Mouse (Mus musculus) cerebellum, postnatal 14 days (tissue): ENCODE measurements at regions not wholly inside any gene's neighbourhood (a gene's known extent, or its start where the extent isn't known, plus 50 kb on each side); places are given as distances from the start of the nearest gene placed in this dataset.

Source experiments
- DNase-seq, 2 experiments: peaks; one replicate each; pipeline ENCODE4 v3.0.0; 2021; ENCODE audit warnings: mixed read lengths in 2 of 2

DNA sequence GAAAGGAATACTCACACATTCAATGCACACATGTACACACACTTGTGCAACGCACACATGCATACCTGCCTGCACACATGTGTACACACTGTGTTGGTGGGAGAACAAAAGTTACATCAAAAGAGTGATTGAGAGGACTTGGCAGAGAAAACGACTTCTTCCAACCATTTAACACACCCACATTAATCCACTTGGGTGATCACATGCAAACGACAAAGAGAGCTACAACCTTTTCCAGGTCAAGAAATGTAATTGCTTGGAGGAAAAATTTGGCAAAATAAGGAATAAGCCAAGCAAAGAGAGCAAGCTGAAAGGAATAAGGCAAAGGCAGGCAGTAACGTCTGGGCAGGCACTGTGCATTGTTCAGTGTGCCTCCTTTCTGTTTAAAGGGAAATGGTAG is 67.3 kb downstream of the C1d start:
- DNase-seq, result no peak

DNA sequence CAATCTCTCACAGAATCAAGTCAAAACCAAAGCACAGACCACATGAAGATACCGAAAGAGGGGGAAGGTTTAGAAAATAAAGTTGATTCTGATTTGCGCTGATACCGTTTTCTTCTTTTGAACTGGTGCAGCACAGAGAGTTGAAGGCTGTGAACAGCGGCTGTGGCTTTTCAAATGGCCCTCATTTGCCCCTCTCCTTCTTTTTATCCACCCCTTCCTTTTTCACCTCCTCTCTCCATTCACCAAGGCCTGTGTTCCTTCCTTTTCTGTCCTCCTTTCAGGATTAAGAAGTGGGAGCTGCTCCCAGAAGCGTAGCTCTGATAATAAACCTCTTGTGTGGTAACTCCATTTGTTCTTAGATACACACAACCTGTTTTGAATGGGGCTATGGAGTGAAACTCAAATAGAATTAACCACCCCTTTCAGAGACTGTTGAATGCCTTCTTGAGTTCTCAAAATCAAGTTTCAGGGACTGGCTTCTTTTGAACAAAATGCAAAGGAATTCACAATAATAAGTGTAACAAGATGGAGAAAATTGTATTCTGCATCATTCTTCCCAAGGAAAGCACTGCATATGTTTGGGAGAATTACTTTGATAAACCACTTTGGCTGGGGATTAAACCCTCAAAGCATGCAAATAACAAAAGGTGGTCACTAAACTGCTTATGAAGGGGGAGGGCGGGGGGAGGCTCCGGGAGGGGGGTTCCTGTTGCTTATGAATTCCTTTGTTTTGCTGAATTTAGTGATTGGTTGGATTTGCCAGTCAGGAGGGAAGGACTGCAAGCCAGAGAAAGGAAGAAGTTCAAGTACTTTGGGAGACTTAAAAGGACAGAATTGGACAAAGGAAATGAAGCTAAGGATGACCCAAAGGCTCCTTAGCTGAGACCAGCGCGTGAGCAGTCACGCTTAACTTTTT is 68.6 kb downstream of the C1d start:
- DNase-seq, result no peak

DNA sequence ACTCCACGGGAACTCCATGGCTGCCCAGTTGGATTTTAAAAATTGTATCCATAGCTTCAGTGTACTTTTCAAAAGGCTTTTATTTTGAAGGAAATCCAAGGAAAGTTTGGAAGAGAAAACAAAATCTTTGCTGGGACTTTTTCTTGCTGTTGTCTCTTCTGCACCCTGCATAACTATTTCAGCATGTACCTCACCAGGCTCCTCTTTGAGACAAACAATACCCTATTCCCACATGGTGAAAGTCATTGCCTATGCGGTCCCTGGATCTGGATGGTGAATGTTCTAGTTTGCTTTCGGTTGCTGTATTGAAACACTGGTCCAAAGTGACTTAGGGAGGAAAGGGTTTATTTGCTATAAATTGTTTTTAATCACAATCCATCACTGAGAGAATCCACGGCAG is 69.3 kb downstream of the C1d start:
- DNase-seq, result no peak

DNA sequence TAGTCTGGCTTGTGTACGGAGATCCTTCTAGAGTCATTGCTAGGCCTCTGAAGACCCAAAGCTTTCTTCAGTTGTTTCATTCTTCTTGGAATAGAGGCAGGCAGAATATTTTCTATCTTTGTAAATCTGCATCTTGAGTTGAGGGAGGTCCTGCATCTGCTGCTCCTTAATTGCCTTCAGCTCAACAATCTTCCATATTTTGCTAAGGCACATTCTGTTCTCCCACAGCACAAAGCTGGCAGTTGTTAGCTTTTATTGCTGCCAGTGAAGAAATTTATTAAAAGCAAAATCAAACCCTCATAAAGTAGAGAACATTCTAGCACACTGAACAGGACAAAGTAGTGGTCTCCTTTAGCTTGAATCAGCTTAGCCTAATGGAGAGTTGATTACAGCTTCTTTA is 94.1 kb downstream of the C1d start:
- peak in 1 of 2 experiments; percentile 7 for DNase-seq

DNA sequence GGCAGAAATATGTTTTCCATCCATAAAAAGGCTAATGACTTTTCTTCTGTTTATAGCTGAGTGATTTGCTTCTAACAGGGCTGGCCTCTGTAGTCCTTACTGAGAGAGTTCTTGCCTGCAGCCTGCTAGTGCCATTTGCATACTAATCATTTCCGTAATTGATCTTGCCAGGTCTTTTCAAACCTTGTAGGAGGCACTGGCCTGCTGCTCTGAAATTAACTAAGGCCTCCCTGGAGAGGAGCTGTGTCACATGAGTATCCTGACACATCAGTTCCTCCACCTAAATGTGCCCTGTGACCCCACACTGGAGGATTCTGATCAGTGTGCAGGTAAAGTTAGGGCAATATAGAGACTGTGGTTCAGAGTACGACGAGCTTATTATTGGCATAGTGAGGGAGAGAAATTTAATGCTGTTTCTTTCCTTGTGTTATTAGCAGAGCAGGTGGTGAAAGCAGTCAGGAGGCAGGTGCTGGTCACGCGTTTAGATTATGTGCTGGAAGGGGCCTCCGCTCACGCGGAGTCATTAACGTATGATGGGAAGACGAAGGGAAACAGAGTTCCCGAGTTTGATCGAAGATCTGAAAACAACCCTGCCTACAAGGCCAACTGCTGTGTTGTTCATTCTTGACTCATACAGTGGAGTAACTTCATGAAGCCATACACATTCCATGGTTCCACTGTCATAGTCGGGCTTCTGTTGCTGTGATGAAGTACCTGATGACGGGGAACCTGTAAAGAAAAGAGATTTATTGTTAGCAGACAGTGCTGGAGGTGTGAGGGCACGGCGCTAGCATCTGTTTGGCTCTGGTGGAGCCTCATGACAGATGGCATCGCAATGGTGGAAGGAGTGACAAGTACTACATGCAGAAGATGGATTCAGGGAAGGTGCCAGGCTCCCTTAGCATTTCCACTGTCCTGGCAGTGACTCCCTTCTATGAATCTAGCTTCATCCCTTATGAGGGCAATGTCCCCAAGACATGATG is 95.1 kb downstream of the C1d start:
- DNase-seq, result peak; percentile 49 to 67

DNA sequence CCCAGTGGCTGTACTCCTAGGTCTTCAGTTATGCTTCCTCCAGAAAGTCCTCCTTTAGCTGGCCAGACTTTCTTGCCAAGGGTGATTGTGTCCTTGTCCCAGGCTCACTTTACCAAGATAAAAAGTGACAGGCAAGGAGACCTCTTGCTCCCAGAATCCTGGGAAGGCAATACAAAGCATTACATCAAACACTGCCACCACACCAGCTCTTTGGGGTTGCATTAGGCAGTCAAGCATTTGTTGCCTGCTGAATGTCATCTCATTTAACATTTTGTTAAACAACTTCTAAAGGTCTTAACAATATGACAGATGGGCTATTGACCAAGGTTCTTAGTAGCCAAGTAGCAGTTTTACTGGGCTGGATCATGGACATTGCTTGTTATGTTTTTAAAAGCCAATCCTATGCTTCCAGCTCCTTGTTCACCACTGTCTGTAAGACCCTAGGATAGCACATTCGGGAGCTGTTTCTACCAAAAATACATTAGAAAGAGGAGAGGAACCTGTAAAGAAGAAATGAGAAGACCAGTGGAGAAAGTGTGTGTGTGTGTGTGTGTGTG is 102.4 kb downstream of the C1d start:
- DNase-seq, result no peak

DNA sequence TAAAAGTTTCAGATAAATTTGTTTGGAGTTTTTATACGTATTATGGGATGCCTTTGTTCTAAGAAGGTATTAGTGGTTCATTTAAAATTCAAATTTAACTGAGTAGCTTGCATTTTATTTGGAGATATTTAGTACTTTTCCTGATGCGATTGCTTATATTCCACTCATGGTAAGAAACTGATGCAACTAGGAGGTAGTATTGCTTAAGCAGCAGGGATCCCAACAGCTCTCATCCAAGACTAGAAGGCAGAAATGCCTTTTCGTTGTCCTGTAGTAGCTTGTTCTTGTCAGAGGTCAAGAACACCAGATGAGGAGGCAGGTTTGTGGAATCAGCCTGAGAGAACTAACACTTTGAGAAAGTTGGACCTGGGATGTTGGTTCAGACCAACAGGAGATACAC is 120.5 kb downstream of the C1d start:
- DNase-seq, result no peak

DNA sequence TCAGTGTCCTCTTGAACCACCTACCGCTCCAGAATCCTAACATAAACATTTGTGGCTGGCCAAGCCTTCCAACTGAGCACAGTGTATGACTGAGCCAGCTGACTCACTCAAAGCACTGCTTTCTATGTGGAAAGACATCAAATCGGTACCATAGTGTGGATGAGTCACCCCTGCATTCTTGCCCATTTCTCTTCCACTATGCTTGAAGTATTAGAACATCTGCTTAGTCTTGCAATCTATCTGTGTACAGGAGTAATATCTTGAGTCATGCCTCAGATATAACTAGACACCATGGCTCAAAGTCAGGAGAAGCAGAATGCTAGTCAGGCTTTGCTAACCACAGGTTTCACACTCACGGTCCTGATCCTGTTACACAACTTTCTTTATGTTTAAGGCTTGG is 129.4 kb downstream of the C1d start:
- DNase-seq, result no peak

DNA sequence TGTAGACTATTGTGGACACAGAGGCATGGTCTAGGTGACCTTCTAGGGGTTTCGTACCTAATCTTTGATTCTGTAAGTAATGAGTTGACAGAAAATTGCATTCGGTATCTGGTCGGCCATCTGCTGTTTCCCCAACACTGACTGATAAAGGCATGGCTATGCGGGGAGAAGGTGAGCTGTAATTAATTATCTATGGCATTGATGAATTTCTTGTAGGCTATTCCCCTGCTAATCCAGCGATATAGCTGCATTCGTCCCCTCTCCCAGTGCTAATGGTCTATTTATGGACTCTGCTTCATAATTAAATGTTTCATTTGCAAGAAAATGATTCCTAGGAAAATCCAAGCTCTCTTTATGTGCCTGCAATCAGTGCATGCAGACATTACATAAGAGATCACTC is 136.5 kb downstream of the C1d start:
- no peak for DNase-seq

DNA sequence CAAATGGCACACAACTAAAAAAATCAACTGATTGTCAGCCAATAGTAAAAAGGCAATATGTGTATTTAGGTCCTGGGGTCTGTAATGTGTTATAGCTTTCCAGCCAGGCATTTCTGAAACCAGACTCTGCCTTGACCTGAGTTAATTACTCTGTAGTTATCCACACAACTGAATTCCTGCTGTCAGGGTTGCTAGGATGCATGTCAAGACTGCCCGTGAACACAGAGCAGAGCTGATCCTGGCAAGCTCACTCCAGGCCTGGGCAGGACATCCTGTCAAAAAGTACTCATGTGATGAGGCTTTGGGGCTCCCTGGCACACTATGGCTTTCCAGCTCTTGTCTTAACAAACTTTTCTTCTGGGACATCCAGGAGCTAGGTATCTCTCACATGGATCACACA is 157.2 kb downstream of the C1d start:
- DNase-seq, result no peak

DNA sequence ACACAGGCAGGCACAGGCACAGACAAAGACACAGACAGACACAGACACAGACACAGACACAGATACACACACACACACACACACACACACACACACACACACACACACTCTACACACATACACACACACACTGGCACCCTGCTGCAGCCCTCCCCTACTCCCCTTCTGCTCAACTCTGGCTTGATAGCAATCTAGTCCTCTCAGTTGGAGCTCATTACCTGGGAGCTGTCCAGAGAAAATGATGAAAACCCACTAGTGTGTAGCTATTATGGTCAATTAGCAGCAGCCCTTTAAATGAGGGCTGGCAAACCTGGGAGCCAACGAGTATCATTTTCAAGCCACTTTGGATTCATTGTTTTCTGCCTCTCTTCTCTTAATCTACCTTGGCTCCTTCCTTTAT is 157.8 kb downstream of the C1d start:
- peak; percentile 11 to 29 for DNase-seq

DNA sequence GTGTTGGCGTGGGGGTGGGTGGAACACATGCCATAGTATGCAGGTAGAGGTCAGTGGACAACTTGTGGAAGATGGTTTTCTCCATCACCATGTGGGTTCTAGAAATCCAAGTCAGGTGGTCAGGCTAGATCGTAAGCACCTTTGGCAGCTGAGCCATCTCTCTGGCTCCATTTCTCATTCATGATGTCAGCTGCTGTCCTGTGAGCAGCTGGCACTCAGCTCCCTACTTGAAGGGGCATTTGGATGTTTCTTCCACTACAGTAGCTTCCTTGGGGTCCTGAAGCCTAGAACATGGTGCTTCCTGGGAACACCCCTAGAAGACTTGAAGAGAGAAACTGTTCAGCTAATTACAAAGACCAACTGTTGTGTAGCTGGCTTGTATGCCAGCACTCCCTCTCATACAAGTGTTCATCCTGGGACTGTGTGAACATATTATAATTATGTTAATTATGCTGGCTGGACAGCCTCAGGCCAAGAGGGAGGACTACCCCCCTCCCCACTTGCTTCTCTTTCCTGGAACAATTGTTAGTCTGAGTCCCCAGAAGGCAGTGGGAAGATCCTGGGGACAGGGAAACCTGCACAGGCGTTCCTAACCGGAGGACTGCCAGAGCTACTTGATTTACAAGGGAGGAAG is 160.4 kb downstream of the C1d start:
- peak; percentile 28 to 41 for DNase-seq

DNA sequence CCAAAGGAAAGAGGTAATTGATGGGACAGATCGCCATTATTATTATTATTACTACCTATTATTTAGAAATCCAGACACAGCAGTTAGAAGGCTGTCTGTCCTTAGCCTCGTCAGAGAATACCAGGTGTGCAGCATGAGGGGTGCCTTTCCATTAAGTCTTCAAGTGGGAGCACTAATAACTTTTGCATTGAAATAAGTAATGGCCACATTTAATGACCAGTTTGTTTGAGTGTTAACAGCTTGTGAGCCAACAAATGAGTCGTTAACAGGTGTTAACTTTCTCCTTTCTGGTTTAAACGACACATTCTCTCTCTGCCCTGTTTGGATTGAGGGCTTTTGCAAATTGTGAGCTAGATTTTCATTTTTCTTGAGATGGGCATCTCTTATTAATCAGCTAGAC is 184.8 kb downstream of the C1d start:
- DNase-seq, result no peak

DNA sequence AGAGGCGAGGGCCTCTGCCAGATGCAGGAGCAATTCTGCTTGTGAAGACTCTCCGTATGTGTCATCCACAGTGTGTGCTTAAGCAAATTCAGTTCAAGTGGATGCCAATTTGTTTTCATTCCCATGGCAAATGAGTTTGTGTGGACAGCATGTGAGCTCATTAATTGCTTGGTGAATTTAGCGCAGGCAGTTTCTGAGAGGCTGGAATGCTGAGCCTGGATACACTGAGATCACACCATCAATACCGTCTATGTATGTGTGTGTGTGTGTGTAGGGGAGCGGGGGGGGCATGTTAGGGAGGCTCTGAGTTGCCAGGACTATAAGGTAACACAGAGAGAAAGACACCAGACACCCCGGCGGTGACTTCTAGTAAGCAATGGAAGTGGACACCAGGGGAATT is 191.9 kb downstream of the C1d start:
- DNase-seq, result no peak

DNA sequence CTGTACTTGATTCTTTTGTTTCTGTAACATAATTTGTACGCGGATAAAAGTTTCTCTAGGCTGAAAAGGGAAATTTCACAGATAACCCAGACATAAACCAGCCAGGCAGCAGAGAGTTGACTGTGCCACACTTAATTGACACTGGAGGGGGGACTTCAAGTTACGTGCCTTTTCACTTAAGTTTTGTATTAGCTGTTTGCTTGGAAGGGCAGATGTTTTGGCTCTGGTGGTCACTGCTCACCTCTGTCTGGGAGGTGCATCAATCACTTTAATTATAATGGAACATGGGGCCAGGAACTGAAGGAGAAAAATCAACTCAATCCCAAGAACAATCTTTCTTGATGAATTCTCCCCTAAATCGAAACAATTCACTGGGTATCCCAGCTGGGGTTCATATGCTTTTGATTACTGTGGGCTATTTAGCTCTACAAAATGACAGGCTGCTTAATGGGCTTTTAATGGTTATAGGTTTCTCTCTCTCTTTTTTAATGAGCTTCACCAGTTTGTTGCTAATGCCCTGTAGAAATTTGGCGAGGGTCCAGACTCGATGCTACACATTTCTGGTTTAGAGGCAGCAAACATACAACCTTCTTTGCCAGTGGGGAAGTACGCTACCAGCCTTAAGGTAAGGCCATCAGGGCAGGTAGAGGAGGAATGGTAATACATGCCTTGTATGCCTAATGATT is 193.1 kb downstream of the C1d start:
- DNase-seq, result no peak

DNA sequence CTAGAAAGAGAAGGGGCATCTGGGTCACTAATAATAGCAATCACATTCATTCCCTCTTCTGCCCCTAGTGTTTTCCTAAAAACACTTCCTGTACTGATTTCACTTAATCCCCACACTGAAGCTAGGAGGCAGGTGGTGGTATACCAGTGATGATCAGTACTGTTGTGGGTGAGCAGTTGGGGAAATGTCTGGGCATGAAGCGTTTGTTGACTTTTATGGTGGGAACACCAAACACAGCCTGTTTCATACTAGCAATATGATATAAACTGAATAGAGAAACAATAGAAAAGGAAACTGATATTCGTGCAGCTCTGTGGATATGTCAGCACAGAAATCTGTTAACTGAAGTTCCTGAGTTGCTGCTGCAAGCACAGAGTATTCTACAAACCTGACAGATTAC is 194.1 kb downstream of the C1d start:
- no peak for DNase-seq

DNA sequence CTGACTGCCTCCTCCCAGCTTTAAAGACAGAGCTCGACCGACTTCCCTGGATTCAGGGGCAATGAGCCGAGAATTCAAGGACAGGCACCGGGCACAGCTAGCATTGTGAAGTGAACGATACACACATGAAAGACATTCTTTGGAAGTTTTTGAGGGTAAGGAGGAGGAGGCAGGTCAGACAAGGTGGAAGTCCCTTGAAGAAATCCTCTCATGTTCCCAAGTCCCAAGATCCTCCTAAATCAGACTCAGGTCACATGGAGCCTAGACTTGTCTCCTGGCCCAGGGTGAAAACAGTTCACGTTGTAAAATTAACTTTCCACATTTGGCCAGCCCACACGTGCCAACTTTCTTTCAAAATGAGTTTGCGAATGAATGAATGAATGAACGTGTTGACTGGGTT is 196.2 kb downstream of the C1d start:
- DNase-seq, result no peak

DNA sequence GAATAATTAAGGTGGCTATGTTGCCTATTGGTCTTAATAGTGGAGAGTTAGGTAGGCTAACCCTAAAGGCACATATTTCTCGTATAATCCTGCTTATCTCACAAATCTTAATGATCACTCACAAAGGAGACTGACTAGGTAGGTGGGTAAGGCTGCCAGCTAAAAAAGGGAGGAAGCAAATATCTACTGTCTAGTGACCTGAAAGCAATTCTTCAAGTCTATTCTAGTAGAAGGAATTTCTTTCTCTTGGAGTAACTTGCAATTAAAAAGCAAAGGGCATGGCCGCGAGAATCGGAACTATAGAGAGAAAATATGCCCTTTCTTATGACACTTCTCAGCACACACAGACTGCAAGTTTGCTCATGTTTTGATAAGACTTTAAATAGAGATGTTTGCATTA is 201.6 kb downstream of the C1d start:
- DNase-seq, result no peak

DNA sequence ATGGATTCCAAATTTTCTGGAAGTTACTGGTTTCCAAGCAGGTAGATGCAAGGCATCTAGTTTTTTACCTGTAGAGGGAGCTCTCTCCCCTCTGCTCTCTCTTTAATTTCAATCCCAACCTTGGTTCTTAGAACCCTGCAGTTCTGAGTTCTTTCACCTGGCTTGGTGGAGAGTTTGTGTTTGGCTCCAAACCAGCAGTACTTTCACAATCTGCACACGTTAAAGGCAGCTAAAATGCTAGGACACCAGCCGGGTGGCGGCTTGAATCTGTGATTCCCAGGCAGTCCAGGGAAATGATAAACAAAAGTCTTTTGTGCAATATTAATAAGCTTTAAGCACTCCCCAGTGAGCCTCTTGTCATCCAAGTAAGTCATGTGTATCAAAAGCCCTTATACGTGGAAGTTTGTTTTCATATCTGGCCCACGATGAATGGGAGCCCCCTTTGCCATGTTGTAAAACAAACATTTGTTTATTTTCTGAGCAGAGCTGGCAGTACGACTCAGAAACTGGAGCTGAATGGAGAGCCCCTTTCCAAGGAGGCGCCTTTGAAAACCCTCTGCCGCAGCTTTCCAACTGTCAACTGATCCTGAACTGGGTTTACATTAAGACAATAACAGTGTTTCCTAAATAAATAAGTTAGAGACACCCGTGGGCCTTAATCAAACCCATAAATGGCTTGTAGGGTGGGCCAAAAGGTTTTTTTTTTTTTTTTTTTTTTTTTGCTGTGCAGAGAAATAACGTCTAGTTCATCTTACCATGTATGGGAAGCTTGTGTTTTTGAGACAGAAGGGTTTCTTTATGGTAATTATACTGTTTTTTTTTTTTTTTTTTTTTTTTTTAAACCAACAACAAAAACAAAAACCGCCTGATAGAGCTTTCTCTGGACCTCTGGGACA is 202.9 kb downstream of the C1d start:
- DNase-seq, result peak; percentile 53 to 73

DNA sequence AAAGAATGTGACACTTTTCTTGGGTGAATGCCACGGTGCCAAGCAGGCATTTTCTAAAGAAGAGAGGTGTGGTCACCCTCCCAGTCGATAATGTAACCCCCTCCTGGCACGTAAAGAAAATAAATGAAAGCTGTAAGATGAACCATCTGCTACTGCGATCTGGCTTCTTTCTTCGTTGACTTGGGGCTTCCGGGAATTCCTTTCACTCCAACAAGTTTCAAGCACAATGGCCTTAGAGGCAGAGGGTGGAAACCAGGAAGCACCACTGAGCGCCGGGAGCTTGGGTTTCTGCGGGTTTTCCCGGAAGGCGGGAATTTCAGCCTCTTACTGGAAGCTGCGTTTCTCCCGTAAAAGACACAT is 203.5 kb downstream of the C1d start:
- peak; percentile 5 to 25 for DNase-seq

DNA sequence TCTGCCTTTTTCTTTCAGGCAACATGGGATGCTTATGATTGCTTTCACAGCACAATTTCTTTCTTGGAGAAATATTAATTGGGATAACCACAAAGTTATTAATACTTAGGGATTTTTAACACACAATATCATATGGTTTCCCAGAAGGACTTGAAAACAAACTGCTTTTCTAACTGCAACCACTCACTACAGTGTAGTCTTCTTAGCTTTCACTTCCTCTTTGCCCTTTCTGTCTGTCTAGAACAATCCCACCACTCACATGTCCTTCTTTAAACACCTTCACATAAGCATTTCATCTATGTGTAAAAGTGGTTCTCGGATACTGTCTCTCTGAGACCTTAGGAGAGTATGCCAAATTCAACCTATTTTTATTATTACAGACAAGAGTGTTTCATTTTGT is 204.3 kb downstream of the C1d start:
- DNase-seq, result no peak
